Mouse (Mus musculus): ENCODE measurements at regions not wholly inside any gene's neighbourhood (a gene's known extent, or its start where the extent isn't known, plus 50 kb on each side); places are given as distances from the start of the nearest gene placed in this dataset.

DNA sequence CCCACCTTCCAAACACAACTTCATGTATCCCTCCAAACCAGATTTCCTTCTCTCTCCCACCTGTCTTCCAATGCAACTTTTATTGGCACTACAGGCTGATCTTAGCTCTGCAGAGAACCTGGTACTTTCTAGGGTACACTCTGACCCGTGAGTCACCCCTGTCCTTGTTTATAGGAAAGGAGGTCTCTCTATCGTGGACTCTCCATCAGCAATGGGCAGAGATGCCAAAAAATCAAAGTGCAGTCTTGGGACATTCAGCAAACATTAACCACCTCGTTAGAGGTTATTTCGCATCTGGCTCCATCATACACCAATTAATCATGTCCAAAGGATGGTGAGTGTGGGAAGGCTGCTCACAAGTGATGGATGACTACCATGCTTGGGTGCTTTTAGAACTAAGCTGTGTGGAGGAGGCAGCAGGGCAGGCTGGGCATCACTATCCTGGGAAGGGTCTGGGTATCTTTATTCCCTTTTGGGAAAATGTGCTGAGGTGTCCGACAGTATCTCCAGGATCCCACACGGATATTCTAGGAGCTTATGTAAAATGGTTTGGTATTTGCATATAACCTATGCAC, 214.0 kb upstream of the Dynlrb2 start:
- DNase-seq (ENCODE audit: low read depth), result no peak

- DNase-seq (ENCODE audit: low read depth), result no peak
Measured at GRCm38 (mm10) chr8:116289237-116289636, 215.5 kb upstream of the Dynlrb2 start.

DNA sequence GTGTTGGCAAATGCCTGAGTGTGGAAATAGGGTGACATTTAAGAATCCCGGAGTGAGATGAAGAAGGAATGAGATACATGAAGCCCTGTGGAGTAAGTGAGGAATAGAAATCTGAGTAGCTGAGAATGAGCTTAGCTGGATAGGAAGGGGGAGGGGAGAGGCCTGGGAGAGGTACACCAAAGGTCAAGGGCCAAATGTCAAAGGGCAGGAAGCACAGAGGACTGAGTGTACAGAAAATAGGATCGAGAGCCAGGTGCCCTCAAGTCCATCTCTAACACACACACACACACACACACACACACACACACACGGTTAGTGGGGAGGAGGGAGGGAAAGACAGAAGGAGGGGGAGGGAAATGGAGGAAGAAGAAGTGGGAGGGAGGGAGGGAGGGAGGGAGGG, 220.8 kb upstream of the Dynlrb2 start:
- no peak for DNase-seq (ENCODE audit: low read depth)

DNA sequence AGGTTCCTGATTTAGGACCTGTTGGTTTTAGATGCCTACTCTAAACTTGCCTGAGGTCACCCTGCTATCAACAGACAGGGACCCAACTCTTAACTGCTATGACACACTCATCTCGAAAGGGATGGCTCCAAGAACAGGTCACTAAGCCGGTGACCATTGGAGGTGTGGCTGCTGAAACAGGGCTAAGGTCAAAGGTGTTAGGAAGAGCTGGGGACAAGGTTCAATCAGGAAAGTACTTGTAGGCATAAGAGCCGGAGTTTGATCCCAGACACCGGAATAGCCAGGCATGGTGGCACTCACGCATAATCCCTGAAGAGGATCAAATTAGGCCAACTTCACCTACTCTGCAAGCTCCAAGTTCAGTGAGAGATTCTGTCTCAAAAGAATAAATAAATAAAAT, 222.4 kb upstream of the Dynlrb2 start:
- DNase-seq (ENCODE audit: low read depth), result no peak

DNA sequence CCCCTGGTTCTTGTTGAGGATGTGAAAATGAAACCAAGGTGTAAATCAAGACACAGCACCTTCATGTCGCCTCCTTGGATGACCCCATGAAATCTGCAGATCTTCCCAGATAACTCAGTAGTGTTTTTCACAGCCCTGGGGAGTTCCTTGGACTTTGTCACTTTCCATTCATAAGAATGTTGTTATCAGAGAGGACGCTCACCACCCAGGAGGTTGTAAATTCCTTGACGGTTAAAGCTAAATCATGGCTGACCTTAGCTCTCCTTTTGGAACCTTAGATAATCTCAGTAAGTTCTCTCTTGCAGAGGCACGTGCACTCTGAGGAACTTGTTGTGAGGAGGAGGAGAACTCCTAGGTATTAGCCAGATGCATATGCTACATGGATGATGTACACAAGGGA, 229.8 kb upstream of the Dynlrb2 start:
- no peak for DNase-seq (ENCODE audit: low read depth)

GRCm38 (mm10) chr8:116271238-116271637, 233.5 kb upstream of the Dynlrb2 start:
- no peak for DNase-seq (ENCODE audit: low read depth)

- DNase-seq (ENCODE audit: low read depth), result no peak
Measured at GRCm38 (mm10) chr8:116269393-116269792, 235.4 kb upstream of the Dynlrb2 start.

DNA sequence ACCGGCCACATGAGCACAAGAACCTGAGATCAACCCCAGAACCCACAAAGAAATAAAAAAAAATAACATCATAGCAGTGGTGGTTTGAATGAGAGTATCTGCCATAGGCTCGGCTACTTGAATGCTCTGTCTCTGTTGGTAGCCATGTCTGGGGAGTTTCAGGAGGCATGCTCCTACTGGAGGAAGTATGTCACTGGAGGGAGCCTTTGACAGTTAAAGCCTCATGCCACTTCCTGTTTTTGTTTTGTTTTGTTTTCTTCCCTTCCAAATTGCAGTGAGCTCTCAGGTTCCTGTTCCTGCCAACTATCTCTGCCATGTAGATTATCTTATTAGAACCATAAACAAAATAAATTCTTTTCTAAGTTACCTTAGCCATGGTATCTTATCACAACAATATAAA, 236.1 kb upstream of the Dynlrb2 start:
- no peak for DNase-seq (ENCODE audit: low read depth)

DNA sequence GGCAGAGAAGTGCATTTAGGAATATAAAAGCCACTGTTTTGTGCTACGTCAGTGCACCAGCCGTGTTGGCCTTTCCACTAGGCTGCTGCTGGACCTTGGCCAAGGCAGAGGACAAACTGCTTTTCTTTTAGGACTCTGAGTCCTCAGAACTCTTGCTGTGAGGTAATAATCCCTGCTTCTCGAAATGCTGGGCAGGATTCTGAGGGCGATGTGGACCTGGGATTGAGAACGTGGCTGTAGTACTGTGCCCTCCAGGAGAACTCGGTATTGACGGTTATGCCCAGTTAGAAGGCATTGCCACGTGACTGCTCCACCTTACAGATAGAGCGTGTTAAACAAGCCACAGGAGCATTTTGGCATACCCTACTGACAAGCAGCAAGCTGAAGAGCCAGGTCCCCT, 236.6 kb upstream of the Dynlrb2 start:
- DNase-seq (ENCODE audit: low read depth), result no peak

GRCm38 (mm10) chr8:116267021-116267420, 237.8 kb upstream of the Dynlrb2 start:
- no peak for DNase-seq (ENCODE audit: low read depth)

DNA sequence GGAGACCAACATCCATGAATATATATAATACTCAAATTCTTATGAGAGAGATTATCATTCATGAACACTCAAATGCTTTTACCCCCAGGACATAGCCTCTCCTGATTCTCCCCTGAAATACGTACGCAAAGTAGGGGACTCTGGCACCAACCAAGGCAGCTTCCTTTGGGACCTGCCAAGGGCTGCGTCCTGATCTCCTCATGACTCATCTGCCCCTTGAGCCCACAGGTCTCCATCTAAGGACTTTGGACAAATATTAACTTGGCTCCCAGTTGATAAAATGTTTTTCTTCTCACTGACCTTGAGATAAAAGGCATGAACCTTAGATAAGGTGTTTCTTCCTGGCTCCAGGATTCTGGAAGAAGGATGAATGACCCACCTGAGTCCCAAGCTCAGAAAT, 239.2 kb upstream of the Dynlrb2 start:
- DNase-seq (ENCODE audit: low read depth), result no peak

- DNase-seq (ENCODE audit: low read depth), result no peak
Measured at GRCm38 (mm10) chr8:116264078-116264477, 240.7 kb upstream of the Dynlrb2 start.

- no peak for DNase-seq (ENCODE audit: low read depth)
Measured at GRCm38 (mm10) chr8:116261286-116261685, 243.5 kb upstream of the Dynlrb2 start.

DNA sequence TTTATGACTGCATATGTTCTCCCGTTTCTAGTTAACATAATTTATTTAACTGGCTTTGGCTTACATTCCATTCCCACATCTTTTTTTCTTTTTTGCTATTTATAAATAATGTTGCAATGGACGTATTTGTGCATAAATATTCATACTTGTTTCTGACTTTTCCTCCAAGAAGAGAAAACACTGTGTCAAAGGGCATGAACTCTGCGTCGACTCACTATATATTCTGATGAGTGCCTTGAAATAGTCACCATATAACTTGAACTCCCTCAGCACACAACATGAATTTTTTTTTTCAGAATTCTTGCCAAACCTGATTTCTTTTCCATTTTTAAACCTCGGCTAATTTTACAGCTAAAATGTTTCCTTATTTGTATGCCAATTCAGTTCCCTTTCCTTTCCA, 249.4 kb upstream of the Dynlrb2 start:
- no peak for DNase-seq (ENCODE audit: low read depth)

DNA sequence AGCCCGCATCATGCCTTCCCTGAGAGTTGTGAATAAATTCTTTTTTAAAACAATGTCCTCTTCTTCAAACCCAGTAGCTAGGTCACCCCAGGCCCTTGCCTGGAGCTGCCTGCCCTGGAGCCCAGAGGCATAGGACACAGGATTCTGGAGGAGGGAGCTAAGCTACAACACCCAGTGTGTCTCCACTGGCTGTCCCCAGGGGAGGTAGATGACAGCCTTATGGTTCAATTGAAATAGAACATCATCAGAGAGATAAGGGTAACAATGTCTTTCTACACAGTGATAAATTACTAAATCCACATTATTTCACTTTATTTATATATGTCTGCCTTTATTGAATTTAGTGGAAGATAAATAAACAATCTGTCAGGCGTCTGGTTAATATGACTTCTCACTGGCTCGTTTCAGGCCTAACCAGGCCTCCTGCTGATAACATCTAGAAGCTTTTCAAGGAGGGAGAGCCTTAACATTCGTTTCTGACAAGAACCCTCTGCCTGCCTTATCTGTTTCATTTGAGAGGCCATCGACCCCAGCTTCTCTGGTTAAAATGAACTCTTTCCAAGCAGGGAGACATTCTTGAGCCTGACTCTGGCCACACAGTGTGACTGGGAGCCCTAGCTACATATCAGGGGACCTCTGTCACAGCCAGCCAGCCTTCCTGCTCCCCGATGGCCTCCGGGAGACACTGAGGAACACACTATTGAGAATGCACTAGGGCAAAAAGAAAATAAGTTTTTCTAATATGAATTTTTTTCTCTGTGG, 252.1 kb upstream of the Dynlrb2 start:
- no peak for DNase-seq (ENCODE audit: low read depth)

DNA sequence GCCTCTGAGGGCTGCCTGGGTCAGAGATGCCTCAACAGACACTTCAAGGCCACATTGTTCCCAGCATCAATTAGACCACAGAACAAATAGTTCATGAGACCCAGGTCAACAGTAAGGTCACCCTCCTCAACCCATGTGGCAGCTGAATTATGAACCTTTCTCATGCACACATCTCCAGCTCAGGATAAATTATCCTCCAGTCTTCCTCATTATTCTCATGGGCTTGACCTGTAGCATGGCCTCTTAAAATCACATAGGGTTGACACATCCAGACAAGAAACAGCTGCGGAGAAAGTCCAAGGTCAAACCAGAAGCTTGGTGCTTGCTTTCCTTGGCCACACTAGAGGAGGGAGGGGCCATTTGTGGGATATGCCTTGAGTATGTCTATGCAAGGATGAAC, 256.4 kb upstream of the Dynlrb2 start:
- no peak for DNase-seq (ENCODE audit: low read depth)

- no peak for DNase-seq (ENCODE audit: low read depth)
Measured at GRCm38 (mm10) chr8:116243493-116243892, 261.3 kb upstream of the Dynlrb2 start.

DNA sequence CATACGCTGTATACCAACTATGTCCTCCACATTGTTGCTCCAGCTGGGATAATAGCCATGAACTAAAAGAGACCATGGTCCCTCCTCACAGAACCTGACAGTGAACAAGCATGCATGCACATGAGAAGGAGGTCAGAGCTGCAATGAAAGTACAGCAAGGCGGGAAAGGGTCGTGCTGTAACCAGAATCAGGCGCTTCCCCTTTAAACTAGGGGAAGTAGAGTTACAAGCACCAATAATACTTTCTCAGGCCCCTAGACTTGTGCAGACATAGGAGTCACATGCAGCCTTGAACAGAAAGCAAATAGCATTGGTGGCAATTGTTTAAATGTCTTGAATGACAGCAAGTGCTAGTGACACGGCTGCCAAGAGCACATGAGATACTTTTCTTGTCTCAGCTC, 261.8 kb upstream of the Dynlrb2 start:
- no peak for DNase-seq (ENCODE audit: low read depth)

DNA sequence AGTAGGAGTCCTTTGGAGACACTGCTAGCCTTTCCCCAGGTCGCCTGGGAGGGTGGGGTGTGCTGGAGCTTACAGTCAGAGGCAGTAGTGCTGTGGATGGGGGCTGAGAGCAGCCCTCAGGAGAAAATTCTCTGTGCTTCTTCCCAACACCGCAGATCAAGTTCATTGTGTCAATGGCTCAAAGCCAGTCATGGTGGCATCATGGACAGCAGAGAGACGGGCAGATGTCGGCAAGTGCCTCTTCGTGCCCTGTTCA, 262.9 kb upstream of the Dynlrb2 start:
- no peak for DNase-seq (ENCODE audit: low read depth)

- DNase-seq (ENCODE audit: low read depth), result no peak
Measured at GRCm38 (mm10) chr8:116241146-116241986, 263.4 kb upstream of the Dynlrb2 start.

DNA sequence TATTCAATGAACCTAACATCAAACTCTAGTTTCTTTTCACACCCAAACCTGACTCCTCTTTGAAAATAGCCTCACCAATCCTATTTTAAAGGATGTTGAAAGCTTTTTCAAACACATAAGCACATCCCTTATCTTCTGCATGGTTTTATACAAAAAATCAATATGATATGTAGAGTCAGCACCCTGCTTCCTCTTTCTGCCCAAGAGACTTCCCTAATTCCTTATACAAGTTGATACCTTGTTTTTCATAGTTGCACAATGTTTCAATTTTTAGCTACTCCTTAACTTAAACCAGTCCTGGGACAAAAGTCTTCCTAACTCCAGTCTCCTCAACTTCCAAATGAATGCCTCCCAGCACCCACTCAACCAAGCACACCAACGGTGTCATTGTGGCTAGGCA, 266.1 kb upstream of the Dynlrb2 start:
- no peak for DNase-seq (ENCODE audit: low read depth)

- DNase-seq (ENCODE audit: low read depth), result no peak
Measured at GRCm38 (mm10) chr8:116237561-116238100, 267.1 kb upstream of the Dynlrb2 start.

GRCm38 (mm10) chr8:116229654-116230136, 275.1 kb upstream of the Dynlrb2 start:
- DNase-seq (ENCODE audit: low read depth), result no peak
